Mouse (Mus musculus) lung, adult 2 months (tissue): ENCODE results near the gene Cactin. TPM values are rescaled to one million over a fixed set of nuclear protein-coding genes. Genes with fewer than 3 reads are reported as not detected.

Source experiments
- DNase-seq: peaks from one replicate; pipeline ENCODE4 v3.0.0; 2022
- H3K4me1 ChIP-seq: fragments of 200-500 bp; 2 replicates; pipeline ENCODE4 v1.6.1; 2011; ENCODE audit warnings: low read length; ENCODE audit not compliant: control insufficient read depth, insufficient read depth
- H3K4me3 ChIP-seq: fragments of 200-500 bp; replicated peaks from 2 replicates; pipeline ENCODE3; 2011; ENCODE audit warnings: low read depth, mild to moderate bottlenecking, control low read depth, low read length; ENCODE audit errors: extremely low read depth
- CTCF ChIP-seq: fragments of 200-500 bp; IDR thresholded peaks from 2 replicates; pipeline ENCODE4 v1.5.1; 2011; ENCODE audit warnings: mild to moderate bottlenecking, low read length, control low read depth; ENCODE audit not compliant: insufficient read depth
- POLR2A ChIP-seq: fragments of 200-500 bp; IDR thresholded peaks from 2 replicates; pipeline ENCODE4 v1.6.1; 2011; ENCODE audit warnings: low read depth, mild to moderate bottlenecking, control low read depth, low read length, borderline replicate concordance; ENCODE audit errors: extremely low read depth
- WGBS: fragments of 180-500 bp; shearing (Covaris S2); methylation state at CpG from one replicate; pipeline ENCODE4 v1.1.7; 2018; 5-methylcytosine and 5-hydroxymethylcytosine counted together
- polyA plus RNA-seq: library from polyadenylated mRNA; depleted of rRNA; stranded (reverse); fragments of >200 nt; gene quantifications from 2 replicates; pipeline ENCODE4 v1.2.3, GENCODE M21; 2012

Gene Cactin
- polyA plus RNA-seq, 1 experiment: 30.5 TPM

DNA sequence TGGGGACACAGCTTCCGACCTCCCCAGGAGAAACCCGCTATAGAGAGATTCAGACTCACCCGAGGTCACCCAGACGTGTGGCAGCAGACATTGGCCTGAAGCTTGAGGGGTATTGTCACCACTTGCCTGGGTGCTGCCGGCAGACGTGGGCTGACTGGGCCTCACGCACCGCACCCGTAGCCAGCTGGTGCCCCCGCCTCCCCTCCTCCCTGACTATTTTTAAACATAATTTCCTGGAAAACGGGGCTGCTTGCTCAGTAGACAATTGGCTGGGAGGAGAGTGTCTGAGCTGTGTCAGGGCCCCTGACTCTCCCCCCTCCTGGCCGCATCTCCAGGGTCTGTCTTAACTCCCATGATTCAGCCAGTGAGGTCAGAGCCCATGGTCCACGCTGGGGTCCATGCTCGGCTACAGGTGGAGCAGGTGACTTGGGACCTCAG is 18.1 kb upstream of the Cactin start:
- peaks cover 43% of the 10 kb centered on the region for H3K4me1 ChIP-seq
- H3K4me3 ChIP-seq: no peak overlapping the region
- 17% methylated on average over 14 of the region's 14 CpGs for WGBS
- no peak for DNase-seq
- no peak for TF ChIP-seq POLR2A
- TF ChIP-seq CTCF: no peak

DNA sequence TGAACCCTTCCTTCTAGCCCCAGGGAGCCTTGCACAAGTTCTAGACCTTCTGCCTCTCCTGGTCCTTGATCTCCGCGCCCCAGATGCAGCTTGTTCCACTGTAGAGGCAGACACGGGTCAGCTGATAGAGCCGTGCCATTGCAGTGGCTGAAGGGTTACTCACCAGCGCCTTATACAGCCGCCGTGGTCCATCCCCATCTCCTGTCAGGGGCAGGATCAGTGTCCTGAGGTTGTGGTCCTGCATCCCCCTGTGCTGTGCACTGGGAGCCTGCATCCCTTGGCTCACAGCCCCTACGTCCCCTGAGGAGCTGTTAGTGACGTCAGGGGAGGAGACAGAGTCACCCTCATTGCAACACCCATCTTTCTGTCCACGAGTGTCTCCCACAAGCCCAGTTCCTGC is 17.6 kb upstream of the Cactin start:
- TF ChIP-seq CTCF: no peak
- no peak for TF ChIP-seq POLR2A
- no peak overlapping the region for H3K4me3 ChIP-seq
- WGBS: 33% methylated on average over 10 of the region's 10 CpGs
- H3K4me1 ChIP-seq: peaks cover 41% of the 10 kb centered on the region
- no peak for DNase-seq

DNA sequence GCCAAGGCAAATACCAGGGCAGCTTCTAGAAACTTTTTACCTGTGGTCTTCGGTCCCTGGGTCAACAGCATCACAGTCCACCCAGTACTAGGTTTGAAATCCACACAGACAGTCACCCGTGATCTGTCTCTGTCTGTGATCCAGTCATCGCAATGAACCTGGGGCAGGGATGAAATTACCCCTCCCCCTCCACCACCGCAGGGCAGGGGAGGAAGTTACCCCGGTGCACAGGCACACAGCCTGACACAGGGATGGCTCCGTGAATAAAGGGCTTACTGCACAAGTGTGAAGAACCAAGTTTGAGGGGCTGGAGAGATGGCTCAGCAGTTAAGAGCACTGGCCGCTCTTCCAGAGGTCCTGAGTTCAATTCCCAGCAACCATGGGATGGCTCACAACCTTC is 17.1 kb upstream of the Cactin start:
- Histone ChIP-seq H3K4me1 (peaks cover 38% of the 10 kb centered on the region), H3K4me3 (no peak overlapping the region)
- TF ChIP-seq POLR2A (no peak), CTCF (no peak)
- DNase-seq: no peak
- 48% methylated on average over 7 of the region's 7 CpGs for WGBS

DNA sequence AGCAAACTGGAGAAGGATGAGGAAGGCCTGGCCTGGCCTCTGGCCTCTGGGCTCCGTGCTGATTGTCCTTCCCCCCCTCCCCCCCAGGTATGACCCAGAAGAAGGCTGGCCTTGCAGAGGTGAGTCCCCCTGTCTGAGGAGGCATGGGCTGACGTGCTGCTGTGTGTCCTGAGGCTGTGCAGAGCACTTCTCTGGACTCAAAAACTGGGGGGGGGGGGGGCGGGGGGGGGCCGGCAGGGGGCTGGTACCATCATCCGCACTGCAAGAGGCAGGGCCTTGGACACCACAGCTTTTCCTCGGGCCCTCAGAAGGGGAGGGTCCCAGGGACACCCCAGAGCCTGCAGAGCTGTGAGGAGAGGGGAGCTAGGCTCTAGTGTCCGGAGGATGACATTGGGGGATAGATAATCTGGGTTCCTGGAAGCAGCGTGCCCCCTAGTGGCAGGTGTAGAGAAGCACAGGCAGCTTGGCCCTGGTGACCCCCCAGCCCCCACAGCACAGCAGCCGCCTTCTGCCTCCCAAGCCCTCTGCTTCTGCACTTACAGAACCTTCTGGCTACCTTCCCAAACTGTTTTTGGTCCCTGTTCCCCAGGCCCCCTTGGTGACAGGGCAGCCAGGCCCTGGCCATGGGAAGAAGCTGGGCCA is 16.2 kb upstream of the Cactin start:
- peak; percentile 62 for DNase-seq

DNA sequence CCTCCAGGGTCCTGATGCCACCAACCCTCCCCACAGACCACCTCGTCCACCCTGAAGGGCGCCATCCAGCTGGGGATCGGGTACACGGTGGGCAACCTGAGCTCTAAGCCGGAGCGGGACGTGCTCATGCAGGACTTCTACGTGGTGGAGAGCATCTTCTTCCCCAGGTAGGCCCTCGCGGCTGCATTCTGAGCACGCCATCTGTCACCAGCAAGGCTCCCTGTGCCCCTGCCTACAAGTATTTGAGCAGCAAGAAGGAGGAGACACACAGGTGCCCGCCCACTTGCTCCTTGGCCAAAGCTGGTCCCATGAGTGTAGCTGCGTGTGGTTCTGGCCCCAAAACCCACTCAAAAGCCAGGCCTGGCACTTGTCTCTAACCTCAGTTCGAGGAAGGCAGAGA is 15.2 kb upstream of the Cactin start:
- no peak overlapping the region for H3K4me3 ChIP-seq
- no peak for DNase-seq
- H3K4me1 ChIP-seq: peaks cover 28% of the 10 kb centered on the region
- no peak for TF ChIP-seq POLR2A
- 91% methylated on average over 14 of the region's 14 CpGs for whole genome bisulfite sequencing

More for the DNA sequence above, 16.2 kb upstream of the Cactin start:
- 23% methylated on average over 9 of the region's 9 CpGs for WGBS
- TF ChIP-seq CTCF: peak; percentile 94
- TF ChIP-seq POLR2A: no peak
- Histone ChIP-seq H3K4me3 (no peak overlapping the region), H3K4me1 (peaks cover 32% of the 10 kb centered on the region)

DNA sequence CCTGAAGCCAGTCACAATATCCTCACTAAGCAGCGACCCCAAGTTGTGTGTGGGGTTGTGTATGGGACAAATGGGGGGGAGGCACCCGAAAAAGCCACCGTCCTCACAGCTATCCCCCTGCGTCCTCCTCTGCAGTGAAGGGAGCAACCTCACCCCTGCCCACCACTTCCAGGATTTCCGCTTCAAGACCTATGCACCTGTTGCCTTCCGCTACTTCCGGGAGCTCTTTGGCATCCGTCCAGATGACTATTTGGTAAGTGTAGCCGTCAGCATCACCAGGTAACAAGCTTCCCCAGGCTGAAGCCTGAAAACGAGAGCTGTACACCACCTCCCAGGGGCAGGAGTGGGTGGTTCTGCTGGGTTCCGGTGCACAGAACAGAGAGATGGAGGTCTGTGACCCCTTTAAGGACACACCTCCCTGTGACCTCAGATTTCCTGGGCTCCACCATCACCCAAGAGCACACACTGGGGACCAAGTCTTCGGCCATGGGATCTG is 14.7 kb upstream of the Cactin start:
- WGBS: 81% methylated on average over 12 of the region's 12 CpGs
- DNase-seq: no peak
- Histone ChIP-seq H3K4me3 (no peak overlapping the region), H3K4me1 (peaks cover 25% of the 10 kb centered on the region)
- TF ChIP-seq CTCF (no peak), POLR2A (no peak)

DNA sequence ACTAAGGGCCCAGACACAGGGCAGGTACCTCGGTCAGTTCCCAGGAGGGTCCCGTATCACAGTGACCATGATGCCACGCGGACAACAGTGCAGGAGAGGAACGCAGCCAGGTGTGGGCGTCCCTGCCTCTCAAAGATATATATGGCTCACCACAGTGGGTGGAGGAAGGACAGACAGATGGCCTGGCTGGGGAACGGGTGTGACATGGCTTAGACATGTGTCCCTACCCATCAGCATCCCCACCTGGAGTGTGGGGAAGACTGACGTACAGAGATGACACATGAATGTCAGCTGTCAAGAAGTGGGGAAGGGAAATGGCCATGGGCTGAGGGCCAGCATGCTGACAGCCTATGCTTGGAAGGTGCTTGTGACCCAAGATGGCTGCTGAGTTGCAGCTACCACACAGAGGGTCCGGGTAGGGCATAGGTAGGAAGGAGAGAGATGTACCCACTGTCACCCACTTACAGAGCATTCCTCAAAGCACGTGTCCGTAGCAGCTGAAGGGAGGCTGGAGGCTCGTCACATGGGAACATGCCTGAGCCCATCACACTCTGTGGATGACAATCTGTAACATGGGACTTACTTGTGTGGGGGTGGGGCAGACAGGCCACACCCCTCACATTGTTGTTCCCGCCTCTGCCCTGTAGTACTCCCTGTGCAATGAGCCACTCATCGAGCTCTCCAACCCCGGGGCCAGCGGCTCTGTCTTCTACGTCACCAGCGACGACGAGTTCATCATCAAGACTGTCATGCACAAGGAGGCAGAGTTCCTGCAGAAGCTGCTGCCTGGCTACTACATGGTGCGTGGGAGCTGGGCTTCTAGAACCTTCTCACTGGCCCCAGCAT is 13.8 kb upstream of the Cactin start:
- no peak for DNase-seq
- H3K4me3 ChIP-seq: no peak overlapping the region
- 89% methylated on average over 21 of the region's 21 CpGs for WGBS
- H3K4me1 ChIP-seq: peaks cover 22% of the 10 kb centered on the region
- TF ChIP-seq POLR2A (no peak), CTCF (no peak)

DNA sequence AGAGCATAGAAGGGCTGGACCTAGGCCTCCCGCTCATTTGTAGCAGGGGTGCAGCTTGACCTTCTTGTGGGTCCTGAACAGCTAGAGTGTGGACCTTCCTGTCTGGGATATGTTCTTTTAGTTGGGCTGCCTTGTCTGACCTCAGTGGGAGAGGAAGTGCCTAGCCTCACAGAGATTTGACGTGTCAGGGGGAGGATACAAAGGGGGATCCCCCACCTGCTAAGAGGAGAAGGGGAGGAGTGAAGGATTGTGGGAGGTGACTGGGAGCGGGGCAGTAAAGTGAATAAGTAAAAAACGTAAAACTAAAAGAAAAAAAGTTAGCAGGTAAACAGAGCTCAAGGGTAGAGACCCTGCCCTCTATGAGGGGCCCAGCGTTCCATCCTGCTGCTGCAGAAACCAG is 11.3 kb upstream of the Cactin start:
- TF ChIP-seq CTCF: no peak
- TF ChIP-seq POLR2A: no peak
- no peak for DNase-seq
- H3K4me3 ChIP-seq: no peak overlapping the region
- 87% methylated on average over 5 of the region's 5 CpGs for WGBS
- H3K4me1 ChIP-seq: peaks cover 2% of the 10 kb centered on the region

DNA sequence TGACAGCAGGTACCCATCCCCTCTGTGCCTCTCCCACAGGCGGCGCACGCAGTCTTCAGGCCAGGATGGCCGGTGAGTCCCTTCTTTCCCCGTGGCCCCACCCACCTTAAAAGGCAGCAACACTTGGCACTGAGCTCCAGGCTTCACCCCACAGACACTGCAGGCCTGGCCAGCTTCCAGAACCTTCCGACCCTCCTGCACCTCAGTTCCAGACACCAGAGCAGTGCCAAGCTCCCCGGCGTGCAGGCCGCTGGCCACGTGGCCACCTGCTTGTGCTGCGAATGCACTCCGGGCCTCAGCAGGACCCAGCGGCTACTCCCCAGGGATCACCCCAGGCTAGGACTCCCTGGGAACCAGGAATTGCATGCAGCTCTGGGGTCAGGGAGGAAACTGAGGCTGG is 7.3 kb upstream of the Cactin start:
- H3K4me1 ChIP-seq: 0 out of 2 replicates have a peak, but pooled peaks cover 2% of the 10 kb centered on the region
- H3K4me3 ChIP-seq: no peak overlapping the region
- WGBS: 88% methylated on average over 13 of the region's 13 CpGs
- TF ChIP-seq POLR2A: no peak
- TF ChIP-seq CTCF: no peak
- DNase-seq: no peak
